Comparison of ENCODE assay signal across 13 mouse cellular contexts in genomic region chr12:59260362-59260761, GRCm38 (mm10). TPM values are rescaled to one million over a fixed set of nuclear protein-coding genes. Genes with fewer than 3 reads are reported as not detected.
DNase-seq lines count a peak whose midpoint lies in the region; ATAC-seq lines count a peak whose summit lies in the region.
"Had no signal": no experiment of that assay in that cellular context is flagged by ENCODE, and none has a peak within 500 bp of the region (broad histone marks: within the 10 kb centered on the region; RNA-seq: fewer than 3 reads in every experiment).

No protein-coding gene starts in this region.

- H3K27ac ChIP-seq in forebrain, embryonic 16.5 days (ENCODE audit: low read length) = peak overlapping the region; percentile 53; the same call in 1 of the 2 replicates
- peak overlapping the region; percentile 88 for H3K27ac ChIP-seq in midbrain, embryonic 16.5 days (ENCODE audit: low read length)
- H3K27ac ChIP-seq: stomach, postnatal 0 days had no signal

- no peaks in the 10 kb centered on the region for H3K36me3 ChIP-seq in forebrain, embryonic 16.5 days (ENCODE audit: control insufficient read depth, insufficient read depth)
- no peaks in the 10 kb centered on the region for H3K36me3 ChIP-seq in midbrain, embryonic 16.5 days (ENCODE audit: control insufficient read depth, insufficient read depth, low read length)

- peak; percentile 76 for ATAC-seq in forebrain, embryonic 16.5 days
- peak; percentile 86 for ATAC-seq in midbrain, embryonic 16.5 days
- ATAC-seq: liver, postnatal 0 days had no signal

- DNase-seq in layer of hippocampus, adult 11-12 months (ENCODE audit: low spot score) = peak; percentile 53
- no peak for DNase-seq in layer of hippocampus, postnatal 25 days (ENCODE audit: extremely low spot score in 1 of 2, low spot score in 1 of 2)
- DNase-seq in layer of hippocampus, adult 8-10 months (ENCODE audit: low spot score in 2 of 2) = peak; percentile 46 to 48
- no peak for DNase-seq in urinary bladder, adult 2 months (ENCODE audit: low spot score)
- no peak for DNase-seq in liver
- DNase-seq in thymus, postnatal 36 days = no peak
- DNase-seq: gastrocnemius, postnatal 10 days; heart, postnatal 14 days; kidney, postnatal 36 days; liver, postnatal 0 days had no signal

- H3K27me3 ChIP-seq in forebrain, embryonic 16.5 days (replicated peaks; ENCODE audit: control insufficient read depth, insufficient read depth, low read length) = no peaks in the 10 kb centered on the region
- H3K27me3 ChIP-seq in midbrain, embryonic 16.5 days (ENCODE audit: control insufficient read depth, insufficient read depth, low read depth, low read length) = no peaks in the 10 kb centered on the region

- H3K9ac ChIP-seq in forebrain, embryonic 16.5 days (replicated peaks; ENCODE audit: low read depth, low read length) = no peak overlapping the region
- no peak overlapping the region for H3K9ac ChIP-seq in midbrain, embryonic 16.5 days (ENCODE audit: low read depth, low read length)
- H3K9ac ChIP-seq: liver, postnatal 0 days had no signal

- H3K4me3 ChIP-seq in forebrain, embryonic 16.5 days (replicated peaks; ENCODE audit: low read length) = no peak overlapping the region
- no peak overlapping the region for H3K4me3 ChIP-seq in midbrain, embryonic 16.5 days (ENCODE audit: low read depth, low read length)

- no peaks in the 10 kb centered on the region for H3K9me3 ChIP-seq in forebrain, embryonic 16.5 days (ENCODE audit: control insufficient read depth, low read length)
- no peaks in the 10 kb centered on the region for H3K9me3 ChIP-seq in midbrain, embryonic 16.5 days (replicated peaks; ENCODE audit: control insufficient read depth, low read length, poor library complexity, severe bottlenecking)

- peaks cover 5% of the 10 kb centered on the region for H3K4me1 ChIP-seq in forebrain, embryonic 16.5 days (replicated peaks; ENCODE audit: control insufficient read depth, insufficient read depth, low read length)
- H3K4me1 ChIP-seq in midbrain, embryonic 16.5 days (ENCODE audit: control insufficient read depth, insufficient read depth, low read length) = peaks cover 19% of the 10 kb centered on the region

- H3K4me2 ChIP-seq in forebrain, embryonic 16.5 days (ENCODE audit: low read length) = no peak overlapping the region
- H3K4me2 ChIP-seq in midbrain, embryonic 16.5 days (ENCODE audit: low read length) = no peak overlapping the region

RNA-seq across cellular contexts. Expression of gene Fbxo33, which starts 40.8 kb away (rescaled TPM):
- 10 to 100 TPM; 48.7 to 54.6 TPM for total RNA-seq in layer of hippocampus, postnatal 25 days (2021)
- 9.2 and 9.8 TPM in 2 replicates for polyA plus RNA-seq in forebrain, embryonic 16.5 days (2015; fragmentation: Nextera tagmentation; extraction: Ambion mirVana)
- total RNA-seq in layer of hippocampus, adult 8-10 months (2022) = 10 to 100 TPM; 49.3 to 71.1 (median 61.7) TPM
- polyA plus RNA-seq in midbrain, embryonic 16.5 days (2015; fragmentation: Nextera tagmentation; extraction: Ambion mirVana) = 6.5 and 6.9 TPM in 2 replicates
- polyA plus RNA-seq in urinary bladder, adult 2 months (2012; rRNA removed) = 14.9 and 17.8 TPM in 2 replicates

Comparison
In these comparisons a context has a peak if more than half of its experiments do, and no peak if none do; other contexts are left out.
1. DNase-seq: peak in layer of hippocampus, adult 11-12 months (single experiment) and layer of hippocampus, adult 8-10 months (2 of 2); none in layer of hippocampus, postnatal 25 days (0 of 2), urinary bladder, adult 2 months (single experiment), liver (single experiment) and thymus, postnatal 36 days (0 of 2).